Mouse (Mus musculus) olfactory bulb, adult 2 months (tissue): ENCODE measurements at regions not wholly inside any gene's neighbourhood (a gene's known extent, or its start where the extent isn't known, plus 50 kb on each side); places are given as distances from the start of the nearest gene placed in this dataset.

Experiments
- CTCF ChIP-seq: fragments of 200-500 bp; IDR thresholded peaks from 2 replicates; pipeline ENCODE4 v1.5.1; 2012; ENCODE audit warnings: low read depth, mild to moderate bottlenecking, low read length, moderate library complexity; ENCODE audit not compliant: insufficient read depth
- POLR2A ChIP-seq: fragments of 200-500 bp; IDR thresholded peaks from 2 replicates; pipeline ENCODE4 v1.6.1; 2012; ENCODE audit warnings: mild to moderate bottlenecking, low read depth, low read length, moderate library complexity; ENCODE audit not compliant: insufficient read depth

DNA sequence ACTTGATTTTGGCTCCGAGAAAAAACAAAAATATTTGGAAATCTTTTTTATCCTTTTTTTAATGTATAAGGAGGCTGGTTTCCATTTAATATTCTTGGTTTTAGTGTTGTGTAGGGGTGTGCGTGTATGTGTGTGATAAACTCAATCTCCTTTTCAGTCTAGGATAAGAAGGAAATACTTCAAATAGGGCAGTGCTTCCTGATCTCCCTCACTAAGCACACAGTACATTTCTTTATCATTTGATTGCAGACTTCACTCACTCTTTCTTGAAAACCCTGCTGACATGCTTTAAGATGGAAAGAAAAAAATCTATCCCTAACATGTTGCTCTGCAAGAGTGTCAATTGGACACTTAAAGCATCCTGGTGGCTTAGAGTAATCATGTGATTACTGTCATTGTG, 927.3 kb downstream of the Basp1 start:
- TF ChIP-seq POLR2A = no peak
- TF ChIP-seq CTCF = no peak
